Mouse (Mus musculus): Measurements from ENCODE around the gene Srrm2.

DNA sequence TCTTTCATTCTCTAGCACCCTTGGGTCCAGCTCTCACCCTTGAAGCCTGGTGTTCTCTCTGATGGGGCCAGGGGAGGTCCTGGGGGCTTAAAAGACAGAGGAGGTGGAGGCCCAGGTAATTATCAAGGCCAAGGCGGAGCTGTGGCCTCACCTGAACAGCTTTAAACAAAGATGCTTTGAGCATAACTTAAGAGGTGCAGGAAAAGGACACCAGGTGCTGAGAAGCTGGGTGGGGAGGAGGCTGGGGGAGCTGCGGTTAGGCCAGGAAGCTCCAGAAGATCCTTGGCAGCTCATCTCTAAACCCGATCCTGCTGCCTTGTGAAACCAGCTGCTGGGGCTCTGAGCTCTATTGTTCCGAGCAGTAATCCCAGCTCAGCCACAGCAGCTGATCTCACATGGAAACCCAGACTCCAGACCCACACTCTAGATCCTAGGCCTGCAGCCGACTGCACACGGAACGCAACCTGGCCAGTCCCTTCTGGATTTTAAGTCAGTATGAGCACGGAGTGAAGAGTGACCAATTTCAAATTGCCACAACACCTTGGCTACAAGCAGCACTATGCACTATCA is 45.8 kb downstream of the Srrm2 start, which contains the start of gene Prss33:
- TF ChIP-seq CTCF (IDR thresholded peaks at IDR 0.05; ENCODE audit: extremely low read depth, insufficient read depth, low read length) (no peak), POLR2A (IDR thresholded peaks at IDR 0.05; ENCODE audit: extremely low read depth, insufficient read depth, low read length) (no peak)
